Mouse (Mus musculus): ENCODE data around the gene Higd1c. TPM values are rescaled to one million over a fixed set of nuclear protein-coding genes. Genes with fewer than 3 reads are reported as not detected.
"Not testable (repeated sequence)": the region's sequence is repeated elsewhere in the genome, so short reads cannot be mapped to it uniquely, and the experiment has no call there.

Gene Higd1c
- polyA plus RNA-seq, 1 experiment from 2014 or later = not detected

- no peak overlapping the region for H3K27ac ChIP-seq (replicated peaks)
- no peak overlapping the region for H3K4me2 ChIP-seq (replicated peaks; ENCODE audit: low read depth)
- 62% methylated on average over 3 of the region's 3 CpGs for WGBS
- no peak overlapping the region for H3K9ac ChIP-seq (ENCODE audit: low read length)
- ATAC-seq (ENCODE audit: low FRiP score, low TSS enrichment) (no peak), DNase-seq (ENCODE audit: low spot score) (no peak)
- H3K27me3 ChIP-seq (ENCODE audit: control insufficient read depth, insufficient read depth, low read length) = no peaks in the 10 kb centered on the region
- no peaks in the 10 kb centered on the region for H3K9me3 ChIP-seq (ENCODE audit: control insufficient read depth, low read length)
- H3K4me1 ChIP-seq (replicated peaks; ENCODE audit: control insufficient read depth, insufficient read depth) = no peaks in the 10 kb centered on the region
- H3K36me3 ChIP-seq (ENCODE audit: control insufficient read depth, insufficient read depth, low read length) = no peaks in the 10 kb centered on the region
- TF ChIP-seq EP300 (optimal IDR thresholded peaks at IDR 0.05) (no peak), CTCF (IDR thresholded peaks at IDR 0.05; ENCODE audit: low read depth) (no peak)
- no peak overlapping the region for H3K4me3 ChIP-seq (ENCODE audit: low read depth, low read length)
These were observed 39.1 kb upstream of the Higd1c start for GRCm38 (mm10) chr15:100325235-100325634.

- not testable (repeated sequence) for H3K4me1 ChIP-seq (replicated peaks; ENCODE audit: control insufficient read depth, insufficient read depth); H3K27ac ChIP-seq (replicated peaks); H3K9ac ChIP-seq (ENCODE audit: low read length); H3K9me3 ChIP-seq (ENCODE audit: control insufficient read depth, low read length); H3K4me2 ChIP-seq (replicated peaks; ENCODE audit: low read depth); H3K27me3 ChIP-seq (ENCODE audit: control insufficient read depth, insufficient read depth, low read length); DNase-seq (ENCODE audit: low spot score); H3K36me3 ChIP-seq (ENCODE audit: control insufficient read depth, insufficient read depth, low read length); H3K4me3 ChIP-seq (ENCODE audit: low read depth, low read length); ATAC-seq (ENCODE audit: low FRiP score, low TSS enrichment)
- WGBS = 69% methylated on average over 3 of the region's 4 CpGs
- TF ChIP-seq CTCF (IDR thresholded peaks at IDR 0.05; ENCODE audit: low read depth) = peak; percentile 26
These were observed 36.3 kb upstream of the Higd1c start for GRCm38 (mm10) chr15:100328089-100328488.

- not testable (repeated sequence) for H3K4me3 ChIP-seq (ENCODE audit: low read depth, low read length); H3K4me1 ChIP-seq (replicated peaks; ENCODE audit: control insufficient read depth, insufficient read depth); H3K27ac ChIP-seq (replicated peaks); ATAC-seq (ENCODE audit: low FRiP score, low TSS enrichment); H3K36me3 ChIP-seq (ENCODE audit: control insufficient read depth, insufficient read depth, low read length); H3K9ac ChIP-seq (ENCODE audit: low read length); DNase-seq (ENCODE audit: low spot score); H3K4me2 ChIP-seq (replicated peaks; ENCODE audit: low read depth); H3K9me3 ChIP-seq (ENCODE audit: control insufficient read depth, low read length); H3K27me3 ChIP-seq (ENCODE audit: control insufficient read depth, insufficient read depth, low read length)
- WGBS = 68% methylated on average over 9 of the region's 10 CpGs
These were observed 35.0 kb upstream of the Higd1c start for GRCm38 (mm10) chr15:100329336-100329735.

- no peaks in the 10 kb centered on the region for H3K36me3 ChIP-seq (ENCODE audit: control insufficient read depth, insufficient read depth, low read length)
- DNase-seq (ENCODE audit: low spot score) = no peak
- H3K27ac ChIP-seq (replicated peaks) = no peak overlapping the region
- H3K9me3 ChIP-seq (ENCODE audit: control insufficient read depth, low read length) = no peaks in the 10 kb centered on the region
- TF ChIP-seq CTCF (IDR thresholded peaks at IDR 0.05; ENCODE audit: low read depth) = no peak
- no peak for TF ChIP-seq EP300 (optimal IDR thresholded peaks at IDR 0.05)
- no peak overlapping the region for H3K9ac ChIP-seq (ENCODE audit: low read length)
- no peak overlapping the region for H3K4me2 ChIP-seq (replicated peaks; ENCODE audit: low read depth)
- no peak for ATAC-seq (ENCODE audit: low FRiP score, low TSS enrichment)
- 65% methylated on average over 7 of the region's 7 CpGs for WGBS
- H3K4me3 ChIP-seq (ENCODE audit: low read depth, low read length) = no peak overlapping the region
- no peaks in the 10 kb centered on the region for H3K4me1 ChIP-seq (replicated peaks; ENCODE audit: control insufficient read depth, insufficient read depth)
- no peaks in the 10 kb centered on the region for H3K27me3 ChIP-seq (ENCODE audit: control insufficient read depth, insufficient read depth, low read length)
These were observed 33.6 kb upstream of the Higd1c start for GRCm38 (mm10) chr15:100330739-100331138.

- WGBS = 25% methylated on average over 2 of the region's 10 CpGs
- H3K4me2 ChIP-seq (replicated peaks; ENCODE audit: low read depth); H3K9ac ChIP-seq (ENCODE audit: low read length); H3K9me3 ChIP-seq (ENCODE audit: control insufficient read depth, low read length); DNase-seq (ENCODE audit: low spot score); H3K4me1 ChIP-seq (replicated peaks; ENCODE audit: control insufficient read depth, insufficient read depth); H3K36me3 ChIP-seq (ENCODE audit: control insufficient read depth, insufficient read depth, low read length); H3K27ac ChIP-seq (replicated peaks); H3K27me3 ChIP-seq (ENCODE audit: control insufficient read depth, insufficient read depth, low read length); H3K4me3 ChIP-seq (ENCODE audit: low read depth, low read length): not testable (repeated sequence)
- peak; percentile 42 for TF ChIP-seq CTCF (IDR thresholded peaks at IDR 0.05; ENCODE audit: low read depth)
- ATAC-seq (ENCODE audit: low FRiP score, low TSS enrichment) = 0 out of 2 replicates have a peak, but pooled peaks have one; percentile 42
These were observed 32.0 kb upstream of the Higd1c start for GRCm38 (mm10) chr15:100332077-100332961.

- WGBS = 77% methylated on average over 10 of the region's 10 CpGs
- H3K27ac ChIP-seq (replicated peaks) = no peak within 1 kb of the TSS
- no peak within 1 kb of the TSS for H3K4me3 ChIP-seq (ENCODE audit: low read depth, low read length)
- no peak within 1 kb of the TSS for H3K9ac ChIP-seq (ENCODE audit: low read length)
- DNase-seq (ENCODE audit: low spot score) (no peak), ATAC-seq (ENCODE audit: low FRiP score, low TSS enrichment) (no peak)
- TF ChIP-seq CTCF (IDR thresholded peaks at IDR 0.05; ENCODE audit: low read depth) (no peak), EP300 (optimal IDR thresholded peaks at IDR 0.05) (no peak)
- no peaks in the 10 kb centered on the region for H3K9me3 ChIP-seq (ENCODE audit: control insufficient read depth, low read length)
- H3K4me2 ChIP-seq (replicated peaks; ENCODE audit: low read depth) = no peak within 1 kb of the TSS
- no peaks in the 10 kb centered on the region for H3K4me1 ChIP-seq (replicated peaks; ENCODE audit: control insufficient read depth, insufficient read depth)
- H3K36me3 ChIP-seq (ENCODE audit: control insufficient read depth, insufficient read depth, low read length) = no peaks in the 10 kb centered on the region
- no peaks in the 10 kb centered on the region for H3K27me3 ChIP-seq (ENCODE audit: control insufficient read depth, insufficient read depth, low read length)
These were observed 29.7 kb upstream of the Higd1c start, which contains the start of gene Mettl7a3 for GRCm38 (mm10) chr15:100334629-100335028. Gene Mettl7a3 (plus strand): TSS chr15:100334929.

- not testable (repeated sequence) for H3K27me3 ChIP-seq (ENCODE audit: control insufficient read depth, insufficient read depth, low read length); H3K36me3 ChIP-seq (ENCODE audit: control insufficient read depth, insufficient read depth, low read length); H3K4me3 ChIP-seq (ENCODE audit: low read depth, low read length); DNase-seq (ENCODE audit: low spot score); H3K27ac ChIP-seq (replicated peaks); H3K9me3 ChIP-seq (ENCODE audit: control insufficient read depth, low read length); H3K9ac ChIP-seq (ENCODE audit: low read length); H3K4me1 ChIP-seq (replicated peaks; ENCODE audit: control insufficient read depth, insufficient read depth); H3K4me2 ChIP-seq (replicated peaks; ENCODE audit: low read depth)
- ATAC-seq (ENCODE audit: low FRiP score, low TSS enrichment) = peak; percentile 51; the same call in 1 of the 2 replicates
These were observed 27.0 kb upstream of the Higd1c start for GRCm38 (mm10) chr15:100337328-100337727.

All from stomach, postnatal 0 days (tissue).